ENCODE assay signal across 8 mouse cellular contexts in the genomic region with DNA sequence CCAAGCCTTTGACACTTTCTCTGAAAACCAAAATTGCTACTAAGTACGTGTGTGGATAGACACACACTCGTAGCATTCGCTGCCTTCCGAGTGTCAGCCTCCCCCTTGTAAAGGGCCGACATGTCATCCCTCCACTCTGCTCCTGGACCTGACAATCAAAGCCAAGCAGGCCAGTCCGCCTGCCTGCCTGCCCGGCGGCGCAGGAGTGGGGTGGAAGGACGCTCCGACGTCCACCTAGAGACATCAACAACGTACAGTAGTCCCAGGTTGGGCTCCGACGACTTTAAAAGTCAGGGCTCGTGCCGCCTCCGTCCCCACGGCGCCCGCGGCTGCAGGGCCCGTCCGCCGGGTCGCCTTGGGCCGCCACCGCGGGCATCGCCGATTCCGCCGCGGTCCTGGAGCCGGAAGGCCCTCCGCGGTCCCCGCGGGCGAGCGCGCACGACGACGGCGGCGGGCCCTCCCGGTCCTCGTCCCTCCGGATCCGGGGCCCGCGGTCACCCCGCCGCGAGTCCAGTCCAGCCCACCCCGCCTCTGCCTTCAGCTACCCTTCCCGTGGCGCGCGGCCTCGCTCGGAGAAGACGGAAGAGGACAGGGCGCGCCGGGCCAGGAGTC. TPM values are rescaled to one million over a fixed set of nuclear protein-coding genes. Genes with fewer than 3 reads are reported as not detected.
DNase-seq lines count a peak whose midpoint lies in the region; ATAC-seq and TF ChIP-seq lines count a peak whose summit lies in the region.

No protein-coding gene starts in this region.

- no peak for TF ChIP-seq EP300 in heart, postnatal 0 days (IDR thresholded peaks at IDR 0.05; ENCODE audit: low read depth)

- H3K9me3 ChIP-seq in heart, postnatal 0 days (replicated peaks; ENCODE audit: control insufficient read depth, low read length) = no peaks in the 10 kb centered on the region

- WGBS in heart, postnatal 0 days = under 1% methylated on average over 57 of the region's 67 CpGs
- WGBS in spleen, adult 2 months = under 1% methylated on average over 67 of the region's 67 CpGs

- peaks cover 13% of the 10 kb centered on the region for H3K4me1 ChIP-seq in heart, postnatal 0 days (ENCODE audit: control insufficient read depth, insufficient read depth)
- no peaks in the 10 kb centered on the region; the same call in none of the 2 replicates for H3K4me1 ChIP-seq in spleen, adult 2 months (ENCODE audit: control insufficient read depth, insufficient read depth, insufficient read length)

- H3K27ac ChIP-seq in heart, postnatal 0 days (ENCODE audit: low read depth) = peak overlapping the region; percentile 100
- H3K27ac ChIP-seq in spleen, adult 2 months (ENCODE audit: insufficient read depth, low read length) = peak overlapping the region; percentile 100

- peak overlapping the region; percentile 88 for H3ac ChIP-seq in C2C12 (ENCODE audit: control insufficient read depth, insufficient read length, low read depth)

- TF ChIP-seq POLR2A in spleen, adult 2 months (IDR thresholded peaks at IDR 0.05; ENCODE audit: low read depth, low read length) = no peak; the same call in 1 of the 2 replicates

- peak; percentile 31 for DNase-seq in adrenal gland, adult 8-10 months
- DNase-seq in adrenal gland, adult 2 months = no peak
- DNase-seq in embryo, embryonic 10.5 days (ENCODE audit: low spot score) = peak; percentile 66
- no peak for DNase-seq in heart, postnatal 0 days (ENCODE audit: low spot score)
- peak; percentile 25 to 57 for DNase-seq in layer of hippocampus, postnatal 25 days (ENCODE audit: extremely low spot score in 1 of 2, low spot score in 1 of 2)
- DNase-seq in spleen, adult 2 months (ENCODE audit: low read depth in 1 of 2, low spot score in 2 of 2) = peak in 1 of 2 experiments; percentile 46

- H3K27me3 ChIP-seq in C2C12 (ENCODE audit: control insufficient read depth, insufficient read depth, insufficient read length) = no peaks in the 10 kb centered on the region
- no peaks in the 10 kb centered on the region for H3K27me3 ChIP-seq in heart, postnatal 0 days (ENCODE audit: control insufficient read depth, insufficient read depth, low read length)
- no peaks in the 10 kb centered on the region for H3K27me3 ChIP-seq in spleen, adult 2 months (ENCODE audit: control insufficient read depth, insufficient read depth, low read length)

- peak overlapping the region; percentile 73 for H3K4me2 ChIP-seq in heart, postnatal 0 days (ENCODE audit: low read depth, low read length)

- H3K79me3 ChIP-seq in C2C12 (ENCODE audit: low read depth) = peaks cover 66% of the 10 kb centered on the region

- H3K4me3 ChIP-seq in C2C12 (ENCODE audit: insufficient read depth, poor library complexity, severe bottlenecking) = peak overlapping the region; percentile 92
- H3K4me3 ChIP-seq in heart, postnatal 0 days (ENCODE audit: low read depth, low read length) = peak overlapping the region; percentile 93
- peak overlapping the region; percentile 65 for H3K4me3 ChIP-seq in spleen, adult 2 months (ENCODE audit: extremely low read depth, insufficient read depth, insufficient read length)

- peaks cover 24% of the 10 kb centered on the region for H3K36me3 ChIP-seq in C2C12 (ENCODE audit: control insufficient read depth, insufficient read depth)
- H3K36me3 ChIP-seq in heart, postnatal 0 days (replicated peaks; ENCODE audit: control insufficient read depth, insufficient read depth, low read length) = no peaks in the 10 kb centered on the region
- H3K36me3 ChIP-seq in spleen, adult 2 months (ENCODE audit: control insufficient read depth, insufficient read depth, low read length) = peaks cover 2% of the 10 kb centered on the region; the same call in 1 of the 2 replicates

- peaks cover 85% of the 10 kb centered on the region for H3K79me2 ChIP-seq in C2C12 (ENCODE audit: control insufficient read depth, insufficient read depth)

- H3K9ac ChIP-seq in heart, postnatal 0 days (replicated peaks; ENCODE audit: low read depth, low read length) = peak overlapping the region; percentile 97

- no peak for TF ChIP-seq CTCF in C2C12 (IDR thresholded peaks at IDR 0.05; ENCODE audit: control insufficient read depth, insufficient read depth, insufficient read length)
- TF ChIP-seq CTCF in heart, postnatal 0 days (IDR thresholded peaks at IDR 0.05; ENCODE audit: low read depth) = no peak
- TF ChIP-seq CTCF in spleen, adult 2 months (IDR thresholded peaks at IDR 0.05; ENCODE audit: extremely low read depth, insufficient read depth, insufficient read length, insufficient replicate concordance) = no peak

- peak; percentile 6 for ATAC-seq in heart, postnatal 0 days (ENCODE audit: insufficient read depth, low read depth)
- ATAC-seq in megakaryocyte, adult 5-6 weeks (ENCODE audit: poor library complexity, severe bottlenecking) = peak; percentile 0; the same call in 1 of the 2 replicates

TF ChIP-seq in C2C12, 6 proteins besides CTCF, POLR2A, EP300 and RAD21:
- TF ChIP-seq MAX (IDR thresholded peaks at IDR 0.05) (peak; percentile 16), CEBPB (IDR thresholded peaks at IDR 0.05; ENCODE audit: low read depth) (no peak)

RNA-seq across cellular contexts. Expression of a gene that starts 2.5 kb away (rescaled TPM):
- 10 to 100 TPM; 39.0 to 55.2 (median 46.1) TPM for total RNA-seq in adrenal gland, adult 8-10 months (2022)
- 10 to 100 TPM; 32.0 to 32.2 TPM for total RNA-seq in adrenal gland, adult 2 months (2021)
- polyA plus RNA-seq in adrenal gland, adult 2 months (2012; rRNA removed) = 11.8 and 14.5 TPM in 2 replicates
- 10.6 TPM for polyA plus RNA-seq in C2C12 (2012; fragmentation: generic; extraction: Trizol)
- total RNA-seq in heart, postnatal 0 days (2014; rRNA removed; ENCODE audit: low replicate concordance) = 28.4 and 39.8 TPM in 2 replicates
- polyA plus RNA-seq in heart, postnatal 0 days (2015; fragmentation: Nextera tagmentation; extraction: Ambion mirVana) = 8.2 and 8.7 TPM in 2 replicates
- total RNA-seq in layer of hippocampus, postnatal 25 days (2021) = 10 to 100 TPM; 32.0 to 37.1 TPM
- total RNA-seq in megakaryocyte, adult 5-6 weeks (2015) = 39.0 and 44.5 TPM in 2 replicates
- total RNA-seq in megakaryocyte, adult 5-6 weeks (2017) = 28.5 and 36.2 TPM in 2 replicates
- 12.1 and 14.1 TPM in 2 replicates for polyA plus RNA-seq in spleen, adult 2 months (2012; rRNA removed)

Comparison
In these comparisons a context has a peak if more than half of its experiments do, and no peak if none do; other contexts are left out.
1. DNase-seq: peak in adrenal gland, adult 8-10 months (single experiment), embryo, embryonic 10.5 days (single experiment) and layer of hippocampus, postnatal 25 days (2 of 2); none in adrenal gland, adult 2 months (single experiment) and heart, postnatal 0 days (single experiment).
2. Peak in every context shown above with its lines, with median percentiles within 50 percentile points of each other: H3K4me3 ChIP-seq.